Mouse (Mus musculus): Measurements from ENCODE around the gene A630076J17Rik. TPM values are rescaled to one million over a fixed set of nuclear protein-coding genes. Genes with fewer than 3 reads are reported as not detected.

Gene A630076J17Rik
- total RNA-seq, 1 experiment from 2014 or later: not detected

GRCm38 (mm10) chr3:107278479-107279269 is 48.3 kb downstream of the A630076J17Rik start, which contains the start of gene Lamtor5:
TSS of gene Lamtor5 (plus strand) at chr3:107278858.
- peak; percentile 93 for DNase-seq

Other genes with a start within 250 kb of the A630076J17Rik start
- 0.74 and 2.9 TPM in 2 replicates for gene Kcna3, start 194.4 kb upstream of the A630076J17Rik start, total RNA-seq (2021)
- gene Kcna2, start 129.5 kb upstream of the A630076J17Rik start, total RNA-seq (2021): 1.4 and 4.0 TPM in 2 replicates
- gene Kcna10, start 47.6 kb upstream of the A630076J17Rik start, total RNA-seq (2021): not detected in 2 replicates
- gene Cym, start 8.9 kb upstream of the A630076J17Rik start, total RNA-seq (2021): not detected in 2 replicates
- 0.26 and 1.3 TPM in 2 replicates for gene Prok1, start 9.1 kb downstream of the A630076J17Rik start, total RNA-seq (2021)
- gene Lamtor5, start 48.2 kb downstream of the A630076J17Rik start, total RNA-seq (2021): 73.8 and 81.7 TPM in 2 replicates
- 0.44 and 0.49 TPM in 2 replicates for gene Slc16a4, start 60.6 kb downstream of the A630076J17Rik start, total RNA-seq (2021)
- 37.3 and 41.1 TPM in 2 replicates for gene Rbm15, start 103.1 kb downstream of the A630076J17Rik start, total RNA-seq (2021)
- 7.4 and 8.1 TPM in 2 replicates for gene Kcnc4, start 228.9 kb downstream of the A630076J17Rik start, total RNA-seq (2021)

All from adrenal gland, postnatal 14 days (tissue).